Mouse (Mus musculus) megakaryocyte progenitor cell, adult 5-6 weeks (primary cell): ENCODE results near the gene Fam129a. TPM values are rescaled to one million over a fixed set of nuclear protein-coding genes. Genes with fewer than 3 reads are reported as not detected.

Experiments
- total RNA-seq, 2 experiments: library from RNA; stranded (forward) in 1 of 2; stranded (reverse) in 1 of 2; fragments of 157-497, 149-512 nt in 1 of 2; fragments of 200-1000 nt in 1 of 2; gene quantifications; 2 replicates each; pipeline versions ENCODE4 v1.2.3 to v1.2.4; 2015 to 2017

The Fam129a gene
- total RNA-seq, 2 experiments from 2014 or later, result 7.1 to 8.0 TPM

Other genes starting within 250 kb of the Fam129a start
- 277 and 293 TPM in 2 replicates for gene Ivns1abp, start 226.7 kb upstream of the Fam129a start, total RNA-seq (2015)
- 330 and 449 TPM in 2 replicates for gene Ivns1abp, start 226.7 kb upstream of the Fam129a start, total RNA-seq (2017)
- gene Swt1, start 142.7 kb upstream of the Fam129a start, total RNA-seq (2015), result 29.1 and 37.6 TPM in 2 replicates
- gene Swt1, start 142.7 kb upstream of the Fam129a start, total RNA-seq (2017), result 20.6 and 24.5 TPM in 2 replicates
- gene Trmt1l, start 142.6 kb upstream of the Fam129a start, total RNA-seq (2015), result 38.4 and 51.5 TPM in 2 replicates
- gene Trmt1l, start 142.6 kb upstream of the Fam129a start, total RNA-seq (2017), result 25.7 and 26.2 TPM in 2 replicates
- 54.5 and 61.9 TPM in 2 replicates for gene Rnf2, start 70.2 kb upstream of the Fam129a start, total RNA-seq (2015)
- gene Rnf2, start 70.2 kb upstream of the Fam129a start, total RNA-seq (2017), result 76.0 and 81.9 TPM in 2 replicates
- 20.5 and 21.1 TPM in 2 replicates for gene Edem3, start 184.2 kb downstream of the Fam129a start, total RNA-seq (2015)
- gene Edem3, start 184.2 kb downstream of the Fam129a start, total RNA-seq (2017), result 30.3 and 36.6 TPM in 2 replicates